Mouse (Mus musculus) brain, embryonic 14.5 days (tissue): Measurements from ENCODE around the gene Brinp3. TPM values are rescaled to one million over a fixed set of nuclear protein-coding genes. Genes with fewer than 3 reads are reported as not detected.

Source experiments
- DNase-seq: peaks from one replicate; pipeline ENCODE4 v3.0.0-alpha.2; 2011; ENCODE audit warnings: low read depth
- CTCF ChIP-seq: fragments of 200-500 bp; IDR thresholded peaks from 2 replicates; pipeline ENCODE4 v1.5.1; 2012; ENCODE audit warnings: inconsistent platforms, mild to moderate bottlenecking, moderate library complexity, borderline replicate concordance; ENCODE audit not compliant: insufficient read depth, insufficient read length; ENCODE audit errors: extremely low read depth
- POLR2A ChIP-seq: fragments of 200-500 bp; IDR thresholded peaks from 2 replicates; pipeline ENCODE4 v1.6.1; 2012; ENCODE audit warnings: mild to moderate bottlenecking, inconsistent platforms, borderline replicate concordance; ENCODE audit not compliant: poor library complexity, insufficient read depth, insufficient read length, severe bottlenecking; ENCODE audit errors: extremely low read depth
- polyA plus RNA-seq: library from polyadenylated mRNA; depleted of rRNA; stranded (reverse); fragments of >200 nt; gene quantifications from 2 replicates; pipeline ENCODE4 v1.2.3, GENCODE M21; 2012; rRNA removed

The Brinp3 gene
- polyA plus RNA-seq: 8.8 and 14.1 TPM in 2 replicates

GRCm38 (mm10) chr1:146494681-146495331 lies at the start of gene Brinp3:
Gene Brinp3, plus strand, starts transcription at chr1:146494760.
- DNase-seq: peak; percentile 72
- TF ChIP-seq POLR2A (no peak), CTCF (no peak)

- TF ChIP-seq POLR2A (no peak), CTCF (no peak)
- peak; percentile 82 for DNase-seq
Observed at GRCm38 (mm10) chr1:146494221-146494620, 339 bp upstream of the Brinp3 start.

- TF ChIP-seq POLR2A (no peak), CTCF (no peak)
- DNase-seq: peak; percentile 58
Observed at GRCm38 (mm10) chr1:146495386-146495785, 826 bp downstream of the Brinp3 start.

GRCm38 (mm10) chr1:146497381-146498081 lies 3.0 kb downstream of the Brinp3 start:
- peak; percentile 78 for DNase-seq
- TF ChIP-seq CTCF: no peak

GRCm38 (mm10) chr1:146498085-146498779 lies 3.7 kb downstream of the Brinp3 start:
- no peak for TF ChIP-seq POLR2A
- TF ChIP-seq CTCF: peak; percentile 10; the same call in 1 of the 2 replicates
- peak; percentile 58 for DNase-seq

GRCm38 (mm10) chr1:146498780-146499114 lies 4.2 kb downstream of the Brinp3 start:
- TF ChIP-seq POLR2A (no peak), CTCF (no peak)

GRCm38 (mm10) chr1:146515377-146515776 lies 20.8 kb downstream of the Brinp3 start:
- TF ChIP-seq CTCF: no peak
- DNase-seq: peak; percentile 32

More at GRCm38 (mm10) chr1:146498780-146499114, 4.2 kb downstream of the Brinp3 start:
- no peak for DNase-seq

GRCm38 (mm10) chr1:146523727-146524573 lies 29.4 kb downstream of the Brinp3 start:
- peak; percentile 32 for DNase-seq
- no peak for TF ChIP-seq CTCF
- no peak for TF ChIP-seq POLR2A

- TF ChIP-seq POLR2A: no peak
- no peak for TF ChIP-seq CTCF
Observed at GRCm38 (mm10) chr1:146528572-146528971, 34.0 kb downstream of the Brinp3 start.

GRCm38 (mm10) chr1:146546847-146547428 lies 52.4 kb downstream of the Brinp3 start:
- TF ChIP-seq POLR2A (no peak), CTCF (no peak)
- peak; percentile 74 for DNase-seq

More at GRCm38 (mm10) chr1:146528572-146528971, 34.0 kb downstream of the Brinp3 start:
- no peak for DNase-seq

GRCm38 (mm10) chr1:146556982-146557381 lies 62.4 kb downstream of the Brinp3 start:
- DNase-seq: no peak
- no peak for TF ChIP-seq POLR2A
- no peak for TF ChIP-seq CTCF

- no peak for DNase-seq
- TF ChIP-seq CTCF (no peak), POLR2A (no peak)
Observed at GRCm38 (mm10) chr1:146562144-146562543, 67.6 kb downstream of the Brinp3 start.
